Mouse (Mus musculus) gastrocnemius, postnatal 14 days (tissue): ENCODE measurements around the gene Bmp2k. TPM values are rescaled to one million over a fixed set of nuclear protein-coding genes. Genes with fewer than 3 reads are reported as not detected.
"Not testable (repeated sequence)": the region's sequence is repeated elsewhere in the genome, so short reads cannot be mapped to it uniquely, and the experiment has no call there.

Experiments used
- DNase-seq: peaks from one replicate; pipeline ENCODE4 v3.0.0; 2021; ENCODE audit warnings: mixed read lengths
- intact Hi-C: fragments of 180-260 bp; cut with DNase I; formaldehyde crosslinking; loops from one replicate; pipeline ENCODE4 v1.15.1; 2025; ENCODE audit warnings: low total_unique reads
- total RNA-seq, 2 experiments: library from RNA; stranded (reverse); gene quantifications; 2 replicates each; pipeline ENCODE4 v1.2.3; 2021

Bmp2k gene
- total RNA-seq, 2 experiments from 2014 or later = 10.5 to 11.3 TPM

DNA sequence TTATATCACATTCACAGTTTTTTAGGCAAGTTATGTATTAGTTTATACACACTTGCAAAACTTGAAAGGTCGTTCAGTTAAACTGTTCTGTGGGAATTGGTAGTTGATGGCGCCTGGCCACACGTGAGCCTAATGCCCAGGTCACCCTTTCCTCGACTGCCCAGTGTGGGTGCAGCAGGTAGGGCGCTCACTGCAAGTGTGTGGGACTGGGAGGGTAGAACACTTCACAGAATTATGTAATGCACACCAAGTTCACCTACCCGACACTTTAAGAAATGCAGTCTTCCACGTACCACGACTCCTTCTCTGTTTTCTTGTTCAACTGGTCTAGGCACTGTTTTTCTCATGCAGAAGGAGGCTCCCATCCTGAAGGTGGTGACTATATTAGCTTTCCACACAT is 30.5 kb downstream of the Bmp2k start:
- intact Hi-C loops = no loop called here
- no peak for DNase-seq

- DNase-seq, intact Hi-C loops: not testable (repeated sequence)
Measured at GRCm38 (mm10) chr5:97028840-97029239, 31.4 kb downstream of the Bmp2k start.

DNA sequence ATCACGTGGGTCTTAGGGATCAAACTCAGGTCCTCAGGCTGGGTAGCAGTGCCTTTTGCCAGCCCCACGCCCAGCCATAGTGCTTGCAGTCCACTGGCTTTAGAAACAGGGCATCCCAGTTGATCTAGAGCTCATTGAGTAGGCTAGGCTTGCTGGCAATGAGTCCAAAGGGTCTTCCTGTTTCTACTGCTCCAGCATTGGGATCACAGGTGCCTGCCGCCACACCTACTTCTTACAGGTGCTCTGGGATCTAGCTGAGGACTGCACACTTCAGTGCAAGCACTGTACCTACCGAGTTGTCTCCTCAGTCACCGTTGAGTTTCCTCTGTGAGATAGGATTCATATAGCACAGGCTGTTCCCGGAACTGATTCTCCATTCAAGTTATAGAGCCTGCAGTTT is 34.3 kb downstream of the Bmp2k start:
- DNase-seq = no peak
- intact Hi-C loops = no loop called here

DNA sequence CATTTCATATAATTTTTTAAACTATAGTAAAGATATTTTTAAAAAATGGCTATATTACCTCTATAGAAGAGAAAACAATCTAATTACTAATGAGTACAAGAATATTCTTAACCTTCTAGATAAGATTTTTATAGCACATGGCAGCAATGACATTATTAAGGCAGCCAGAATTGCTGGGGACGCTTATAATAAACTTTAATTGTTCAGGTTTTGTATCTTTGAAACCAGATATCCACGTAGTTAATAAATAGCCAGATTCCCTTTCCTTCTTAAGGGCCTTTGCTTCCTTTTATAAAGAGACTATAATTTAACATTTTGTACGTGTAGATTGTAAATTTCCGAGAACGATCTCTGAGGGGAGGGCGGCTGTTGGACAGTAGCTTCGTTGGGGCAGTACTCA is 47.8 kb downstream of the Bmp2k start:
- intact Hi-C loops = no loop called here
- no peak for DNase-seq

DNA sequence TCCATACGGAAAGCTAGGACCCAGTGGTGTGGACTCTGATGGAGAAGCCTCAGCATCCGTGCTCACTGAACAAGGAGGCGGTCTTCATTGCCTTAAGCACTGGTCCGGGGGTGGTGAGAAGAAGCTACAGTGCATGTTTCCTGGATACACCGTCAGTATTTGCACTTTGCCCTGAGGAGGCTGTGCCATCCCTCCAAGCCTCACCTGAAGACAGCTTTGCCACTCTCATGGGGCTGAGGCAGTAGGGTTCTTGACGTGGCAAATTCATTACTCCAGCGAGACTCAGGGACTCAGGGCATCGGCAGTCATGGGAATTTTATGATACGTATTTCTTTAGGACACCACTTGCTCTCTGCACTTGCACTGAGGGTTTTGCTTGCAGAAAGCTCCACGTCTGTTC is 49.2 kb downstream of the Bmp2k start:
- intact Hi-C loops = no loop called here
- no peak for DNase-seq

- intact Hi-C loops = no loop called here
Measured at GRCm38 (mm10) chr5:97048905-97049304, 51.4 kb downstream of the Bmp2k start.

GRCm38 (mm10) chr5:97054166-97054565 is 56.7 kb downstream of the Bmp2k start:
- DNase-seq = no peak
- intact Hi-C loops = no loop called here

More at GRCm38 (mm10) chr5:97048905-97049304, 51.4 kb downstream of the Bmp2k start:
- DNase-seq = no peak

DNA sequence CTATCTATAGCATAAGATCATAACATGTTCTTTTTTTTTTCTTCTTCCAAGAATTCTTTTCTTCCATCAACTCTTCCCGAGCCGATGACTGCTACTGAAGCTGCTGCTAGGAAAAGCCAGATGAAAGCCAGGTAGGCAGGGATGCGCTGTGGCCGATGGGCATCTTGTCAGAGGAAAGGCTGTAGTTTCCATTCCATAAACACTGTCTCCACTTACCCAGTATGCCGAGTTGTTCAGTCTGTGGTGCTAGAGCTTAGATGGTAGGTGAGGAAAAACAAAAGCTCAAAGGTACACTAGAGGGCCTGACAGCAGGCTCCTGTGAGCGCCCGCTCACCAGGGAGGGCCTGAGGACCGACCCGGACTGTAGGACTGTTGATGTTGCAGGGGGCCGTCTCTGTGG is 57.3 kb downstream of the Bmp2k start:
- DNase-seq = no peak
- intact Hi-C loops = loop anchor here (5.0 kb wide), 2 partner anchors 182 to 202 kb away; no protein-coding TSS in a partner anchor

DNA sequence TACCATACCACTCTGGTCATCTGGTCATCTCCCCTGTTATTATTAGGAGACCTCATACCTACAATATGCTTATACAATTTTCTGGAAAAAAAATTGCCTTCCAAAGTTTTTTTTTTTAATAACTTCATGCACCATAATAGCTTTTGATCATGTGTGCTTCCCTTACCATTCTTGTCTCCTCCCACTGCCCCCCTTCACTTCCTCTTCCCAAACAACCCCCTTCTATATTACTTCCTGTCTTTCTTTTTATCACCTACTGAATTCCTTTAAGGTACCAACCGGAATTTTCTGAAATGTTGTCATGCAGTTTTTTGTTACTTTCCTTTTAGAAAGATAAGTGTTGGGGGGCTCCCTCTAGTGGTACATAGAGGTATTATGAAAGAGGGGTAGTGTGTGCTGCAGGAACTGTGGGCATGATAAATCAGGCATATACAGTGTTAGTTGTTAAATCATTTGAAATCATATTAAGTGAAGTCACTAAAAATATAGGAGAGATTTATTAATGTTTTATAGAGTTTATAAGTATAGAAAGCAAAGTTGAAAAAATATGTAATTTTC is 58.1 kb downstream of the Bmp2k start:
- no peak for DNase-seq
- intact Hi-C loops = loop anchor here (5.0 kb wide), 2 partner anchors 183 to 203 kb away; no protein-coding TSS in a partner anchor

GRCm38 (mm10) chr5:97056359-97056758 is 58.9 kb downstream of the Bmp2k start:
- intact Hi-C loops = loop anchor here (5.0 kb wide), 2 partner anchors 184 to 204 kb away; no protein-coding TSS in a partner anchor
- no peak for DNase-seq

- intact Hi-C loops = loop anchor here (5.0 kb wide), 2 partner anchors 185 to 205 kb away; no protein-coding TSS in a partner anchor
- no peak for DNase-seq
Measured at GRCm38 (mm10) chr5:97056791-97057450, 59.4 kb downstream of the Bmp2k start.

DNA sequence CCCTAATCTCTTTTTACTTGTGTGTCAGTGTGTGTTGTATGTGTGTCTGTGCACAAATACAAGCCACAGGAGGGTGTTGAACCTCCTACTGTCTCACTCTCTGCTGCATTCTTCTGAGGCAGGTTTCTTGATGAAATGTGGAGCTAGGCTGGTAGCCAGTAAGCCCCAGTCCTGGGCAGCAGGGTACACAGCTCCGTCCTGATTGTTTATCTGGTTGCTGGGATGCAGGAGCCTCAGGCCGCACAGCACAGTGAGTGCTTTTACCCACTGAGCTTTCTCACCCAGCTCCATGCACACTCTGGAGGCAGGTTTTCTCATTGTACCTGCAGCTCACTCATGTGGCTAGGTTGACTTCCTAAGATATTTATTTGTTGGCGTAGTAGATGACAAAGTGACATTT is 63.4 kb downstream of the Bmp2k start:
- no peak for DNase-seq
- intact Hi-C loops = no loop called here

GRCm38 (mm10) chr5:97062041-97062440 is 64.6 kb downstream of the Bmp2k start:
- intact Hi-C loops = no loop called here
- no peak for DNase-seq

DNA sequence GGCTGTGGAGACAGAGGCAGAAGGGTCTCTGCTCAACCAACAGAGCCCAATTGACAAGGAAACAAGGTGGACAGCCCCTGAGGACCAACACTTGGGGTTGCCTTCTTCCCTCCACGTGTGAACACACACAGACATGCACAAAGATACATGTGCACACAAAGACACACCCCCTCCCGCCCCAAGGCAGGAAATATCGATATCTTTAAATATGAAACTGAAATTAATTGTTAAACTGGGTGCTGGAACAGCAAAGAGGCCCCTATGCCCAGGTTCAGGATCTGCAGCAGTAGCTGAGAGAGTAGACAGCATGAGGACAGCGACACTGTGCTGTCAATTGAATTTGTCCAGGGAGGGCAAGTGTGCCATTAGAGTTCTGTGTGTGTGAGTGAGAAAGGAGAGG is 68.3 kb downstream of the Bmp2k start:
- no peak for DNase-seq
- intact Hi-C loops = no loop called here

- no peak for DNase-seq
- intact Hi-C loops = no loop called here
Measured at GRCm38 (mm10) chr5:97075476-97076151, 78.1 kb downstream of the Bmp2k start.

- no peak for DNase-seq
- intact Hi-C loops = no loop called here
Measured at GRCm38 (mm10) chr5:97076167-97076566, 78.7 kb downstream of the Bmp2k start.

- no peak for DNase-seq
- intact Hi-C loops = no loop called here
Measured at GRCm38 (mm10) chr5:97077676-97078075, 80.2 kb downstream of the Bmp2k start.

- DNase-seq = no peak
Measured at GRCm38 (mm10) chr5:97078641-97079040, 81.2 kb downstream of the Bmp2k start.

DNA sequence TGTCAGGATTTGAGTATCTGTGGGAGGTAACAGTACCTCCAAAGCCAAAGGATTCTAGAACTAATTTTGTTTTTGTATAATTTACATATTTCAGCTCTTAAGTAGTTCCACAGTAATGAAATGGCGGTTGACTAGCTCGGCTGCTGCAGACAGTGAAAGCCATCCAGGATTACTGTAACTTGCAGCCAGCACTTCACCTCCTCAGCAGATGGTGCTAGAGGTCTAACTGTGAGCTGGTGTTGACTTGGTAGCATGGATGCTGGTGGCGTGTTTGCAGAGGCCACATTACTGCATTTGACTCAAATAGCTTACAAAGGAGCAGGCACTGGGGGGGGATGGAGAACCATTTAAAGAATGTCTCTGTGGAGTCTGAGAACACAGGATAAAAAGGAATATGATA is 84.0 kb downstream of the Bmp2k start:
- no peak for DNase-seq
- intact Hi-C loops = no loop called here

More at GRCm38 (mm10) chr5:97078641-97079040, 81.2 kb downstream of the Bmp2k start:
- intact Hi-C loops = no loop called here

- no peak for DNase-seq
Measured at GRCm38 (mm10) chr5:97083701-97084100, 86.2 kb downstream of the Bmp2k start.

GRCm38 (mm10) chr5:97084541-97084940 is 87.1 kb downstream of the Bmp2k start:
- intact Hi-C loops = no loop called here

More at GRCm38 (mm10) chr5:97083701-97084100, 86.2 kb downstream of the Bmp2k start:
- intact Hi-C loops = no loop called here

More at GRCm38 (mm10) chr5:97084541-97084940, 87.1 kb downstream of the Bmp2k start:
- DNase-seq = no peak
